Mouse (Mus musculus): Measurements from ENCODE around the gene Tent2.
"Not testable (repeated sequence)": the region's sequence is repeated elsewhere in the genome, so short reads cannot be mapped to it uniquely, and the experiment has no call there.

The Tent2 gene

DNA sequence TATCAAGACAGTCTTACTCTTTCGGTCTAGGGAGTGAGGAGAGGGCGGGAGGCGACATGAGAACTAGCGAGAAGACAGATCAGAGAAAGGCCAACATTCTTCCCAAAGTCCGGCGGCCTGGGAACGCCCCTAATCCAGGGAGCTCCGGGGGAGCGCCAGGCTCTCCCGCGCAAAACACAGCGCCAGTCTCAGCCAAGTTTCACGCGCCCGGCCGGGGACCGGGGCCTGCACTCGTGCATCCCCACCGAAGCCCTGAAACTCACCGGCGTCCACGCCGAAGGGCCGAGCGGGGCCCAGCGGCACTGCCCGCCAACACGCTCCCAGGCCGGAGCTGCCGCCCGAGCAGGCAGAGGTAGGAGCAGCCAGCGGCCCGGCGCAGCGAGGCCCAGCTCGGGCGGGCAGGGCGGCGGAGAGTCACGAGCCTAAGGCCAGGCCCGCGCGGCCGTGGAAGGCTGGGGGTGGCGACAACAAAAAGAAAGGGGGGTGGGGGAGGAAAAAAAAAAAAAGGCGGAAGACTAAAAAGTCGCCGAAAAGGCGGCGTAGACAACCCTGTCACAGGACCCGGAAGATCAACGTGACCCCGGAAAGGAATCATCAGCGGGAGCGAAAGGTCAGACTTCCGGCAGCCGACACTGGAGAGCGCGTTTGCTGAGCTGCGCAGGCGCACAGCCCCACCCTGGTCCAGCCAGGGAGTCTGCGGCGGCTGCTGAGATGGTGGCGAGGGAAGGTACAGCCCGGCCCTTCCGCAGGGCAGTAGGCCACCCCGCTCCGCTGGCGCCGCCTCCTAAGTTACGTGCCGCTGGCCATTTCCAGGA lies at the start of gene Tent2:
Tent2 (minus strand) TSS at position 555 of the 815 bp plus-strand sequence.
- peak; percentile 83 to 90 for DNase-seq

DNA sequence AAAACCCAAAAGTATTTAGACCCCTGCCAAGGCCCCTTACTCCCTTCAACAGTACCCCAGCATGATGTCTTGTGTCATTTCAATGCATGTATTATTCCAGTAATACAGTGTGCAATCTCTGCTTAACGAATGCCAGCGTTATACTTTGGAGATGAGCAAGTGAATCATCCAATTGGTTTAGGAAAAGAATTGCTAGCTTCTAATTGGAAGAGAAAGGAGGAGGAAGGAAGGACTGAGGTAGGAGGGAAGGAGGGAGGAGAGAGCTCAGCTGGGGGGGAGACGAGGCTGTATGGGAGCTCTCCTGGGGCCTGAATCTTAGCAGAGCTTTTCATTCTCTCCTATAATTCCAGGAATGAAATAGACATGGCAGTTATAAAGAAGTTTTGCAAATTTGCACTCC lies 49.0 kb upstream of the Tent2 start:
- no peak for DNase-seq

DNA sequence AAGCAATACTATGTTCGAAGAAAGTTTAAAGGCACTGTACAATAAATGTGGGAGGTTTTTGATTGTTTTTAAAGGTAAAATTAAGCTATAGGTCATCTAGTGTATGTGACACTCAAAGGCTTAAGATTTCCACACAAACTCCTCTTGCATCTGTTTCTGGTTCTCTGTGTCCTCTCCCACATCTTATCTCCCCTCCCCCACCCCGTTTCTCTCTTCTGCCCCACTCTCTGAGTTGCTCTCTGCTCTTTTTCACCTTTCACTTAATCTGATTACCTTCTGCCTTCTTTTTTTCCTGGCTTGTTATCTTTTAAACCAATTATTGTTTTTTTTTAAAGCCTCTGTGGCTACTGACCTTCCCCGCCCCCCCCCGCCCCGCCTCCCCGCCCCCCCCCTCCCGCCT lies 47.4 kb upstream of the Tent2 start:
- DNase-seq = no peak

DNA sequence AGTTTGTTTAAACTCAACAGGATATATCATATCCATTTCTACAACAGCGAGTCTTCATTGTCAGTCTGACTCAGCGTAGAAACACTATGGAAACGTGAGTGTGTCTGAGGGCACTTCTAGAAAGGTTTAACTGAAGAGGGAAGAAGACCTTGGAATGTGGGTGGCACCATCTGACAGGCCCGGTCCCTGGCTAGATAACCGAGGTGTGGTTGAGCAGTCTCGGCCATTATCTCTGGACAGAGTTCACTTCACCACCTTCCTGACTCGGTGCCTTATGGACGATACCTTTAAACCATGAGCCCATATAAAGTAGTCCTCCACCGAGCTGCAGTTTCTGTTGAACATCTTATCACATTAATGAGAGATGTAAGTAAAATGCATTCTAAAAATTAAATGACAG lies 46.9 kb upstream of the Tent2 start:
- DNase-seq = no peak

DNA sequence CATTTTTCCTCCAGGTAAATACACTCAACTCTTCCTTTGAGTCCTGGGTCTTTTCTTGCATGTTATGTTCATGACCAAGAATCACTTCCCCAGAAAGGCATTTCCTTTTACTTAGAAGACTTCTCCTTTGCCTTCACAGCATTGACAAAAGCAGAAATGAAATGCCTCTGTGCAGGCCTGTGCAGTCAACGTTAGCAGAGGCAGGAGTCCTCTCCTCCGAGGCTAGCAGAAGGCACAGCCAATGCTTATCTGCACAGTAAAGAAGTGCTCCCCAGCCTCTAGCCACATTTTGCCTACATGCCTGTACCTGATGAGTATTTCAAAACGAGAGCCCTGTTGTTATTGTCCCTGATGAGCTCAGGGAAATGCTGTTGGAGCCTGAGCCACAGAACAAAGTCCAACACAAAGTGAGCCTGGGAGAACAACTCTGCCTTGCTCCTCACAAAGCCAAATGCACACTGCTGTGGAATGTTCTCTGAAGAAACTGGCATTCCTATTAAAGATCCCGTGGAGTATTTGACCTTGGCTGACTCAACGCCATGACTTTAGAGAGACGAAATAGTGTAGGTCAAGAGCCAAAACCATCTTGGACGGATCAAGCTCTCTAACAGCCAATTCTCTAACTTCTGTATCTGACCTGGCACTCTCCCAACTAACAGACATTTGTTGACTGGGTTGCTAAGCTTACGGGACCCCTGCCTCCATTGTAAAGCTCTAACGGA lies 45.7 kb upstream of the Tent2 start:
- peak in 1 of 2 experiments; percentile 16 for DNase-seq

DNA sequence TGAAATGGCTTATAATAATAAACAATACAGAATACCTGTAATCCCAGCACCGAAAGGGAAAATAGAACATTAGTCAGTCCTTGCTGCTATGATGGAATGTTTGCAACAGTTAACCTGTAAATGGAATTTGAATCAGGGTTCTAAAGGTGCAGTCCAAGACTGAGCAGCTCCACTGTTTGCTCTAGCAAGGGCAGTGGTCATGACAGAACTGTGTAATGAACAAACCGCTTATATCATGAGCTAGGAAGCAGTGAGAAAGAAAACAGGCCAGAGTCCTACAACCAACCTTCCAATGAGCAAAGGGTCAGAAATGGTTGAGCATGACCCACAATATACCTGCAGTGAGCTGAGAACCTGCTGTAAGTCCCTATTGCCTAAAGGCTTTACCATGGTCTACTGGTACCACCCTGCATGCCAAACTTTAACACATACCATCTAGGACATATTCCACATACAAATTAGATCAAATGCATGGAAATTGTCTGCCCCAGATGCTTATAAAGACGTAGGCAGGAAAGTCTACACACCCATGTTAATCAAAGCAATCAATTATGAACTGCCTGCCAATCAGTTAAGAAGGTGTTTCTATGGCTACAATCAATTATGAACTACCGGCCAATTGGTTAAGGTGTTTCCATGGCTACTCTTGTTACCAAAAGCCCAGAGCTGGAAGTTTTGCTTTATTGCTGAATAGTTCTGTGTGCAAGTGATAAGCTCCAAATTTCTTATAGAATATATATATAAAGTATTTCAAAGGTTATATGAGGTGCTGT lies 42.3 kb upstream of the Tent2 start:
- DNase-seq = no peak

DNA sequence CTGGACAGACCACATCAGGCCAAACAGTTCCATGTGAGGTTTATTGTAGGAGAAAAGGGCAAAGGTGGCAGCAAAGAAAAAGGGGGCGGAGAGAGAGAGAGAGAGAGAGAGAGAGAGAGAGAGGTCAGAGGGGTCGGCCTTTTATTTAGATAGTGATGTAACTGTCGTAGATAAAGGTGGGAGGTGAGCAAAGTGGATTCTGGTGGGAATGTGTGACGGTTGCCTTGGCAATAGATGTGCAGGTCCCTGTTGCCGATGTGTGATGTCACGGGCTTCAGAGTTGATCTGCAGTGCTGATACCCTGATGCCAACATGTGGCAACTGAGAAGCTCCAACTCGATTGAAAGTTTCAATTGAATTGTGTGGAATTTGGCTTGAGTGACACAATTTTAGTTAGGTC lies 40.1 kb upstream of the Tent2 start:
- DNase-seq = no peak

DNA sequence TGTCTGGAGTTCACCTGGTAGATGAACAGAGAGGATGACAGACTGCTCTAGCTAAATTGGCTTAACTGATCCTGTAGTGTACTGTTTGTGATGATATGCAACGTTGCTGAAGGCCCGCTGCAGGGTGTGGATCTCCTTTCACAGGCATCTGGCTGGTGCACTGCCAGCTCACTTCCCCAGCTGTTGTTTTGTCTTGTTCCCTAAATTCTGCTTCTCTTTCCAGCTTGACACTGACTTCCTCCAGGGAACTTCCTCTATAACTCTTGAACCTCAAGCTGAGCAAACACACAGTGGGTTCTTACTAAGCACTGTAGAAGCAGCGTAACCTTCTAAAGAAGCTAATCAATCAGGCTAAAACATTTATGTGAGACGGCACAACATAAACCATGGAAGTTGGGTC lies 38.8 kb upstream of the Tent2 start:
- DNase-seq = no peak

DNA sequence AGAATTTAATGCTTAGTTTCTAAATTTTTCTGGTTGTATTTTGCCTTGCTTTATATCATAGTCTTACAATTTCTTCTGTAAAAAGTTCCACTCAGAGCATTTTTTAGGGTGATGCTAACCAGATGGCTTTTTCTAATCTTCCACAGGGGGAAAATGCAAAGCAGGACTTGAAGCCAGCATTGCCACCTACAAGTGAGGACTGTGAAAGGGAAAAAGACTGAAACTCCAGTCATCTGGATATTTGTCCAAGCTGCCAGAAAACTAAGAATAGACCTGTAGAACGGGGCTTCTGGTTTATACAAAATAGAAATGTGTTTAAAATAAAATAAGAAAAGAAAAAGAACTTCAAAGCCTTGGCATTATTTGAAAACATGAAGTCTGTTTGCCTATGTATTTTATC lies 19.6 kb upstream of the Tent2 start:
- DNase-seq = no peak

DNA sequence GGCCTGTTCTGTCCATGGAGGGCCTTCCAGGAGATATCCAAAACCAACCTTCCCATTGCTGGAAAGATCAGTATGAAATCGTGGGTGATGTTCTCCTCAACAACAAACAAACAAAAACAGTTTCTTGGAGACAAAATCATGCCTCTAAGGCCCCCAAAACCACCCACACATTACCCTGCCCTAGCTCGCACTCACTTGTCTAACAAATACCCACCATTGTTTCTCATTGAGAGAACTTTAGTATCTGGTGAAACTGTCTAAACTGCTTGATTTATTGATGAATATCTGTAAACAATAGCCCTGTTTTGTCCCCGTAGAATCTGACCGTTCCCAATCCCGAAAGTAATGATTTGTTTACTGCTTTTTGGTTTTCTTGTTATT lies 451 bp upstream of the Tent2 start:
- no peak for DNase-seq

DNA sequence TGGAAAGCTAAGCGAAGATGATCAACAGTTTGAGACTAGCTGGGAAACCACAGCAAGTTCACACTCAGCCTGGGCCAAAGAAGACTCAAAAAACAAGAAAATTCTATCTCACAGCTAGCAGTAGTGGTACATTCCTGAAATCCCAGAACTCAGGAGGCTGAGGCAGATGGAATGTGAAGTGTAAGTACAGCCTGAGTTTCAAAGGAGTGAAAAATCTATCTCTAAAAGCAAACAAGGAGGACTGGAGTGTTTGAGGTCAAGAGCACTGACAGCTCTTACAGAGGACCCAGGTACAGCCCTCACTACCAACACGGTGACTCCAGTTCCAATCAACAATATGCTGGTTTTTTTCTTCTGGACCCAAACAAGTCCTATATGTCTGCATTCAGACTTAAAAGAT lies 2.8 kb downstream of the Tent2 start:
- DNase-seq = no peak

DNA sequence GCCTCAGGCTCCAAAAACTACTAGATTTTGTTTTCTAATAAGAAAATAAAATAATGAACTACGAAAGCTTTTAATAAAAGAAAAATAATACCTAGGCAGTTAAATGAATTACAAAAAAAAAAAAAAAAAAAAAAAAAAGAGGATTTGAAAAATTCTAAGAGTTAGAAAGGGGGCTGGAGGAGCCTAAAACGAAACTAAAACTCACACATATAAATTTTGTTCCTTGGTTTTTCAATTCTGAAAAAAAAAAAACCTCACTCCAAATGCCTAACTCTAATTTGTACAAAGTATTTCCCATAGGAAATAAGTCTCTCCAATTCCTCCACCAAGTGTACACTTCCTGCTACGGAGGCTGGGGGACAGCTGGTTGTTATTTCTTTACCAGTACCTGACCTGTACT lies 3.4 kb downstream of the Tent2 start:
- DNase-seq = no peak

DNA sequence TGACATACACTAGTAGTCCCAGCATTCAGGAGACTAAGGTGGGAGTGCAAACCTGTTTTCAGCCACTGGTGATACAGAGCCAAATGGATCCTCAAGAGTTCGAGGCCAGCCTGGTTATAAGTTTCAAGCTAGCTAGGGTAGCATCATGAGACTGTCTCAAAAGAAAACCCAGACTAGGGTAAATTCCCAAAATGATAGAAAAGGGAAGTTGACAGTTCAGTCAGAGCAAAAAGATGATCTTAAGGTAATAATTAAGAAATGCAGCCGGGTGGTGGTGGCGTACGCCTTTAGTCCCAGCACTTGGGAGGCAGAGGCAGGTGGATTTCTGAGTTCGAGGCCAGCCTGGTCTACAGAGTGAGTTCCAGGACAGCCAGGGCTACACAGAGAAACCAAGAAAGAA lies 4.4 kb downstream of the Tent2 start:
- not testable (repeated sequence) for DNase-seq

DNA sequence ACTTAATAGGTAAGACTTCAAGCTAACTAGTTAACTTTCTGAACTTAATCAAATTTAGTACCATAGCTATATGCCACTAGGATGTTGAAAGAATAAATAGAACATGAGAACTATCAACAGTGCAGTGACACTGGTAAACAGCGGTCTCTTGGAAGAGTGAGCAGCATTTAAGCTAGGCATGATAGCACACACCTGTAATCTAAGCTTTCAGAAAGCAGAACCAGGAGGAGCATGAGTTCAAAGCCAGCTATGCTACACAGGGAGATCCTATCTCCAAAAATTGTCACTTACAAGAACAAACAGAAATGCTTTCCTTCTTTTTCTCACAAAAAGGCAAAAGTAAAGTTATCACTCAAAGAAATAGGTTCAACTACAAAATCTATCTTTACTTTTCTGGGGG lies 11.8 kb downstream of the Tent2 start:
- no peak for DNase-seq

DNA sequence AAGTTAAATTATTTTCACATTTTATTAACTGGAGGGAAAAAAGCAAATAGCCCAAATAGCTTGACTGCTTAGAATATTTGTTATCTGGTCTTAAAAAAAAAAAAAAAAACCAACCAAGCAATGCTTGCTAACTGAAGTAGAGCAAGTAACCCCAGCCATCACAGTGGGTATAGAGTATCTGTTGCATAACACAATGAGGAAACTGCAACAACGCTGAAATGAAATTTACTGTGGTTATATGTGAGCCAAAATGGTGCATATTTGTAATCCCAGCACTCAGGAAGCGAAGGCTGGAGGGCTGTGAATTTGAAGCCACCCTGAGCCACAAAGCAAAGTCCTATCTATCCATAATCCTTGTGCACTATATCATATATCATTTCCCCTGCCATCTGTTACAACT lies 12.7 kb downstream of the Tent2 start:
- DNase-seq = no peak

DNA sequence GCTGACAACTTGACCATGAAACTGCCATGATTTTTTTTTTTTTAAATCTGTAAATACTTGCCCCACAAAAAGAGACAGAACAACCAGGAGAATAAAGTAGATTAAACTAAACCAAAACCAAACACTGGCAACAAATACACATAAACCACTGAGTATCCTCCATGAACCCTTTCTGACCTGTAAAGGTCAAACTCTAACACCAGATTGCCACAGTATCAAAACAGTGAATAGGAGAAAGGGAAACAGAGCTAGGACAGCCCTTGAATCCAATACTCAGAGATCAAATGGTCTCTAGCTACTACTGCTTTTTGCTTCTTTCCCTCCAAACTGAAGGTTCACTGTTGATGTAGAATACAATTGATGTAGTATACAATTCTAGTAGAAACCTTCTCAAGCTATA lies 14.6 kb downstream of the Tent2 start:
- DNase-seq = no peak

DNA sequence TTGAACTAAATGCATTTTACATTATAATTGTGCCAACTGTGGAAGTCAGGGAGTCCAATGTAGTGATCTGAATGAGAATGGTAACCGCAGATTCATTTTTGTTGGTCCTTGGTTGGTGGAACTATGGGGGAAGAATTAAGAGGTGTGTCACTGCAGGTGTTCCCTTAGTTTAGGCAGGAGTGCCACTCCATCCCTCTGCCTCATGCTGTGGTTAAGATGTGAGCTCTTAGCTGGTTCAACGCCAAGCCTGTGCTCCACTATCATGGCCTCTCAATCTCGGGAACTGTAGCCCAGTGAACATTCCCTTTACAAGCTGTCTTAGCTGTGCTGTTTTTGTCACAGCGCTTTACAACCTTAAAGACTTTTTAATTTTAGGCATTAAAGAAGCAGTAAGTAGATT lies 28.9 kb downstream of the Tent2 start:
- no peak for DNase-seq

DNA sequence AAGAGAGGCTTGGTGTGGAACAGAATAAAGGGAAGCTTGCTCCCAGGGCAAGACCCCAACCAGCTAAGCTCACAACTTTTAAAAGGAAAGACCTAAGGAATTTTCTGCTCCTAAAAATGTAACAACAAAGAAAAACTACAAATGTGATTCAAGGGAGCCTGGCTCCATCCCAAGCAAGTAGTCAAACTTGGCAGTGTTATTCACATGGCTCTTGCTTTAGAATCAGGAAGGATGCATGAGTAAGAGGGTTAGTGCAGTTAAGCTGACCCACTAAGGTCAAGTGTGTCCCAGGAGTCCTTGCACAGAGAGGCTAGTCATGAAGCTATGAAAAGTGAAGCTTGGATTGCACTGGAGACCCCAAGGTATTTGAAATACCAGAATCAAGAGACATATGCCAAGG lies 29.7 kb downstream of the Tent2 start:
- no peak for DNase-seq

DNA sequence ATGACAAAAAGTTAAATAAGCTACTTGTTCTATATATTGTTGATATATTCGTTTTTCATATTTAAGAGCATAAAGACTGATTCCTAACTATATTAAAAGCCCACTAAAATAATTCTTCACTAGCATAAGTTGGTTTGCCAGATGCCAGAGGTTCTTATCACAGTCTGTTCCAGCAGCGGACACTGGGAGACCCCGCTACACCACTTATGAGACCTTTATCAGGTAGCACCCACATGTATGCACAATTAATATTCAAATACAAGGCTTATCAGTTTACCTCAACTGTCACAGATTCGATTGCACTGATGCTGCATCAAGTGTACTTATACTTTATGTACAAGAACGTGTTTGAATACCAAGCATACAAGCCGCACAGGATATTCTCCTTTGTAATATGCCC lies 33.9 kb downstream of the Tent2 start:
- no peak for DNase-seq

DNA sequence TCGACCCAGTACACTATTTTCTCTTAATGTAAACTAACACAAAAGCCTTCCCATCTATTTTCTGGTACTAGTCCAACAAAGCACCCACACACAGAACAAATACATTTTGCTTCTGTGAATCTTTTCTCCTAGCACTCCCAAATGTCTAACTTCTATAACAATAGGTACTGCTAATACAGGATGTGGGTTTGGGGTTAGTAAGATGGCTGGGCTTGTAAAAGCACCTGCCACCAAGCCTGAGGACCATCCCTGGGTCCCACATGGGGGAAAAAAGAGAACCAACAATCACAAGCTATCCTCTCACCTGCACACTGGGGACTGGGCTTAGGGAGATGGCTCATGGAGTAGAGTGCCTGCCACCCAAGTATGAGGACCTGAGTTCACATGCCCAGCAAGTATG lies 38.9 kb downstream of the Tent2 start:
- no peak for DNase-seq

DNA sequence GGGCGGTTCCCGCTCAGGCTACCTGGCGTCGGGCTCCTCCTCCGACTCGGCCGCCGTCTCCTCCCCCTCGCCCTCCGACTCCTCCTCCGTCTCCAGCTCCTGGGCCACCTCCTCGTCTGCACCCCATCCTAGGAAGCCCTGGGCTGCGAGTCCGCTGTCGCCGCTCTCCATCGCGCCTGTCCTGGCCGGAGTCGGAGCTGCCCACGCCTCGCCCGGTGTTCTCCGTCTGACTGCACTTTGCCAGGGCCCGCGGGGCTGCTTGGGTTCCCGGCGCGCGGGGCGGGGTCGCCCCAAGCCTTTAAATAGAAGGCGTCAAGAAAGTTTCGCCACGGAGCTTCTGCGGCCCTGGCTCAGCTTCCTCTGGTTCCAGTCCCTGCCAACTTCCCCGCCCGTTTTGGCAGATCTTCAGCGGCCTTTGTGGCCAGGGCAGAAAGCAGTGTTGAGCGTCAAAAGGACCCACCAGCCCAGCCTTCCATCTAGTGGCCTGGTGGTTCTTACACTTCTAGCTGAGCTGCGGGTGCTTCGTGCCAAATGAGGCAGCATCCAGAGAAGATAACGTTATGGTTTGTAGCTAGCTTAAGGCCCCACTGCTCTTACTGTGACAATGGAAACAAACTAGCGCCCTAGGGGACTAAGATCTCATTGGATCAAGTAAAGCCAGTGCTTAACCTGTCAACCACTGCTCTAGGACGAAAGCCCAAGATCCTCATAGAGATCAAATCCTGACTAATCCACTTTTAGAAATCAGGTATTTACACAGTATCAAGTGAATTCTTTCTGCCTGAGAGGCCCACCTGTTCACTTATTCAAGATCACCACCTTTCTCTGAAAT lies 47.6 kb downstream of the Tent2 start, which contains the start of gene Cmya5:
Cmya5 (minus strand) TSS at position 389 of the 832 bp plus-strand sequence.
- peak; percentile 39 to 62 for DNase-seq

DNA sequence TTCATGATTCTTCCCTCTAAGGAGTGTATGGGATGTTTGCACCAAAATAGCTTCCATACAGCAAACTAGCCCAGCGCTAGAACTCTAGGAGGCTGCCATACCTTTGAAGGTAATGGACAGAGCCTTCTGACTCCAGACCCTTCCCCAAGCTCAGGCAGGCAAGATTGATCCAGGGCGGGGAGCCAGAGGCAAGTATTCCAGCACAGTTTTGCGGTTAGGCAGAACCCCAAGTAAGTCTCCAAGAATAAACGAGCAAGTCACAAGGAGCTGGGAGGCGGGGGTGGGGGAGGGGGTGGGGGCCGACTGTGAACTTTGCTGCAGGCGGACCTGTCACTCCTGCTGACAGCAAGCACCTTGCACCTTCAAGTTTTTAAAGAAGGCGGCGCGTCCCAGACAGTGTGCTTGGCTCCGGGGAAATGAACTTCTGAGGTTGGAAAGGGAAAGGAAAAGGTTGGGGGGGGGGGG lies 48.3 kb downstream of the Tent2 start:
- no peak for DNase-seq

DNA sequence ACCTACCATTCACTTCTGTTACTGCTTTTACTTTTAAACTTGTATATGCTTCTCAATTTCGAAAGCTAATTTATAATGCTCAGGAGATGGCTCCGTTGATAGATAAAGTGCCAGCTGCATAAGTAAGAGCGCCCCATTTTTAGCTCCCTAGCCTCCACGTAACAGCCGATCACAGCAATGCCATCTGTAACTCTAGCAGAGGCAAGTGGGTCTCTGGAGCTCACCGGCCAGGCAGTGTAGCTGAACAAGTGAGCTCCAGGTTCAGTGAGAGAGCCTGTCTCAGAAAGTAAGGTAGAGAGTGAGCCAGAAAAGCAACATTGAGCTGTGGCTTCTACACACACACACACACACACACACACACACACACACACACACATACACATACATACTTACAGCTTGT lies 51.0 kb downstream of the Tent2 start:
- DNase-seq = no peak

Data from spleen, adult 18-20 months (tissue).